Mouse (Mus musculus) forebrain, embryonic 15.5 days (tissue): ENCODE data around the gene Gm8978. TPM values are rescaled to one million over a fixed set of nuclear protein-coding genes. Genes with fewer than 3 reads are reported as not detected.
"Not testable (repeated sequence)": the region's sequence is repeated elsewhere in the genome, so short reads cannot be mapped to it uniquely, and the experiment has no call there.

Experiments
- ATAC-seq: fragments of 200-750 bp; cut with Nextera tagmentation; replicated peaks from 2 replicates; pipeline ENCODE4 v1.8.0; 2017; ENCODE audit warnings: mild to moderate bottlenecking, moderate TSS enrichment, moderate library complexity
- H3K27ac ChIP-seq: fragments of 300-500 bp; sonication (generic); replicated peaks from 2 replicates; pipeline ENCODE4 v1.5.1; 2015; ENCODE audit warnings: mild to moderate bottlenecking, inconsistent platforms
- H3K27me3 ChIP-seq: fragments of 300-500 bp; sonication (generic); 2 replicates; pipeline ENCODE4 v1.6.1; 2015; ENCODE audit warnings: inconsistent platforms
- H3K36me3 ChIP-seq: fragments of 300-500 bp; sonication (generic); 2 replicates; pipeline ENCODE4 v1.6.1; 2015; ENCODE audit warnings: mild to moderate bottlenecking, inconsistent platforms
- H3K4me1 ChIP-seq: fragments of 300-500 bp; sonication (generic); 2 replicates; pipeline ENCODE4 v1.6.1; 2015; ENCODE audit warnings: inconsistent platforms
- H3K4me2 ChIP-seq: fragments of 300-500 bp; sonication (generic); replicated peaks from 2 replicates; pipeline ENCODE4 v1.6.1; 2015; ENCODE audit warnings: mild to moderate bottlenecking, inconsistent platforms
- H3K4me3 ChIP-seq: fragments of 300-500 bp; sonication (generic); 2 replicates; pipeline ENCODE4 v1.5.1; 2015; ENCODE audit warnings: mild to moderate bottlenecking, inconsistent platforms
- H3K9ac ChIP-seq: fragments of 300-500 bp; sonication (generic); replicated peaks from 2 replicates; pipeline ENCODE4 v1.6.1; 2015; ENCODE audit warnings: mild to moderate bottlenecking, inconsistent platforms
- H3K9me3 ChIP-seq: fragments of 300-500 bp; sonication (generic); 2 replicates; pipeline ENCODE4 v1.6.1; 2016; ENCODE audit warnings: inconsistent platforms
- WGBS: fragments of 180-500 bp; shearing (Covaris S2); methylation state at CpG from one replicate; pipeline ENCODE4 v1.1.7; 2015; ENCODE audit warnings: mixed read lengths; 5-methylcytosine and 5-hydroxymethylcytosine counted together
- microRNA-seq: library from miRNA; unstranded; fragments of <30 nt; microRNA quantifications from one replicate; pipeline ENCODE4, GENCODE M21; 2016
- polyA plus RNA-seq: library from polyadenylated mRNA; unstranded; fragments of >200 nt; fragmentation: Nextera tagmentation; extraction: Ambion mirVana; gene quantifications from 2 replicates; pipeline ENCODE4 v1.2.1, GENCODE M21; 2015

The Gm8978 gene
- not detected in 2 replicates for polyA plus RNA-seq

DNA sequence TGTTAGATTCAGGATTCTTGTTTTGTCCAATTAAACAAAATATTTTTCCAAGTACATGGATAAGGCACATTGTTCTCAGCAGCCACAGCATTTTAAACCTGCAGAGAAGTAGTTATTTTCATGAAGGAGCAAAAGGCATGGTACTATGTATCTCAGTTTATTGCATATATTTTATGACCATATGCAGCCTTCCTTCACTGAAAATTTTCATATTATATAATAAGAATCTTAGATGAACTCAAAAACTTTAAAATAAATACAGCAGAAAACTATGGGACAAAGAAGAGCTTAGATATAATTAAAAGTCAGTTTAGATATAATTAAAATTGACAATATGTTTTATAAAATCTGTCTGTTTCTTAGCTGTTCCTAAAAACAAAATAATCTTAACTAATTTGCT, at the start of gene Gm8978:
Gm8978 (minus strand) TSS at position 101 of the 400 bp plus-strand sequence.
- not testable (repeated sequence) for H3K27ac ChIP-seq, H3K9me3 ChIP-seq, ATAC-seq, H3K4me3 ChIP-seq, H3K9ac ChIP-seq, H3K4me1 ChIP-seq, H3K36me3 ChIP-seq, H3K27me3 ChIP-seq, H3K4me2 ChIP-seq

- Histone ChIP-seq H3K9ac (peak overlapping the region; percentile 37), H3K27ac (0 out of 2 replicates have a peak overlapping the region, but pooled peaks have one; percentile 32), H3K4me3 (peak overlapping the region; percentile 43), H3K4me2 (peak overlapping the region; percentile 50)
- H3K36me3 ChIP-seq, H3K27me3 ChIP-seq, H3K4me1 ChIP-seq, H3K9me3 ChIP-seq: not testable (repeated sequence)
- 2% methylated on average over 11 of the region's 38 CpGs for WGBS
- ATAC-seq: peak; percentile 100
These were observed 35.3 kb downstream of the Gm8978 start for GRCm38 (mm10) chr19:33589626-33590302.

- not testable (repeated sequence) for H3K36me3 ChIP-seq, H3K4me3 ChIP-seq, H3K27me3 ChIP-seq, H3K9me3 ChIP-seq, H3K4me2 ChIP-seq, H3K4me1 ChIP-seq, ATAC-seq, H3K9ac ChIP-seq, H3K27ac ChIP-seq
- 80% methylated on average over 5 of the region's 5 CpGs for WGBS
These were observed 56.5 kb downstream of the Gm8978 start for GRCm38 (mm10) chr19:33568551-33568950.

Small RNA genes within 50 kb of the gene (microRNA-seq; reads per million reads assigned to microRNA genes)
- gene Gm27440: not detected

Other genes starting within 250 kb of the Gm8978 start
- 7.7 and 8.4 TPM in 2 replicates for gene Rnls, start 233.0 kb downstream of the Gm8978 start, polyA plus RNA-seq
- not detected in 2 replicates for gene Lipo4, start 107.5 kb downstream of the Gm8978 start, polyA plus RNA-seq
- gene Lipo2, start 126.1 kb upstream of the Gm8978 start, polyA plus RNA-seq: 0.34 and 0.56 TPM in 2 replicates
- gene Lipo3, start 136.7 kb upstream of the Gm8978 start, polyA plus RNA-seq: 9.1 and 10.6 TPM in 2 replicates
- gene Lipo1, start 162.2 kb upstream of the Gm8978 start, polyA plus RNA-seq: not detected in 2 replicates